Mouse (Mus musculus) liver, postnatal 0 days (tissue): ENCODE results near the gene Arhgap25.

Experiments
- CTCF ChIP-seq: sonication (generic); IDR thresholded peaks from 2 replicates; pipeline ENCODE4 v1.5.1; 2016; ENCODE audit warnings: antibody characterized with exemption, low read depth
- EP300 ChIP-seq: IDR thresholded peaks from 2 replicates; pipeline ENCODE4 v1.6.1; 2016; ENCODE audit warnings: antibody characterized with exemption, low read depth, mild to moderate bottlenecking

DNA sequence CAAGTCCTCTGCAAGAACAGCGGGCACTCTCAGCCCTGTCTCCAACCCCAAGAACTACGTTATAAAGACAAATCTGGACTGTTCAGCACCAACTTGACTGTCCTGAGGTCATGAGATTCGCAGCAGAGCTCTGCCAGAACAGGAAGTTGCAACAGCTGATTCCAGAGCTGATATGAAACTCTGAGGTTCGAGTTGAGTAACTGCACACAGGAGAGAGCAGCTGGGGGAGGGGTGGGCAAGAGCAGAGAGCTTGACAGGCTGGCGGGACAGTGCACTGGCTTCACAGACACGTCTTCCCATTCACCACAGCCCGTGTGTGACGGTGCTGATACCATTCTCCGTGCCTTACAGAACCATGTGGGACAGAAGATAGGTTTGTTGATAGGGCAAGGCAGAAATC, 9.0 kb upstream of the Arhgap25 start:
- TF ChIP-seq CTCF, result no peak
- peak; percentile 85 for TF ChIP-seq EP300
